Mouse (Mus musculus): ENCODE data around the gene Tbc1d16.
"Not testable (repeated sequence)": the region's sequence is repeated elsewhere in the genome, so short reads cannot be mapped to it uniquely, and the experiment has no call there.

Gene Tbc1d16

GRCm38 (mm10) chr11:119228091-119228781 lies at the start of gene Tbc1d16, which contains the start of gene Ccdc40:
Tbc1d16 (minus strand) TSS chr11:119228499.
Ccdc40 (plus strand) TSS chr11:119228572.
- DNase-seq (ENCODE audit: low spot score), result peak; percentile 71

- DNase-seq (ENCODE audit: low spot score), result no peak
Measured at GRCm38 (mm10) chr11:119273186-119273930, 45.1 kb upstream of the Tbc1d16 start.

- not testable (repeated sequence) for DNase-seq (ENCODE audit: low spot score)
Measured at GRCm38 (mm10) chr11:119272492-119272891, 44.2 kb upstream of the Tbc1d16 start.

GRCm38 (mm10) chr11:119268557-119269195 lies 40.4 kb upstream of the Tbc1d16 start:
- no peak for DNase-seq (ENCODE audit: low spot score)

GRCm38 (mm10) chr11:119267768-119268556 lies 39.7 kb upstream of the Tbc1d16 start, which contains the start of gene Gaa:
Gaa (plus strand) TSS chr11:119267887.
- peak; percentile 97 for DNase-seq (ENCODE audit: low spot score)

GRCm38 (mm10) chr11:119267241-119267674 lies 39.0 kb upstream of the Tbc1d16 start:
- DNase-seq (ENCODE audit: low spot score), result peak; percentile 52

- no peak for DNase-seq (ENCODE audit: low spot score)
Measured at GRCm38 (mm10) chr11:119265811-119266210, 37.5 kb upstream of the Tbc1d16 start.

GRCm38 (mm10) chr11:119264413-119264812 lies 36.1 kb upstream of the Tbc1d16 start:
- DNase-seq (ENCODE audit: low spot score), result no peak

- no peak for DNase-seq (ENCODE audit: low spot score)
Measured at GRCm38 (mm10) chr11:119259977-119260376, 31.7 kb upstream of the Tbc1d16 start.

- DNase-seq (ENCODE audit: low spot score), result peak; percentile 75
Measured at GRCm38 (mm10) chr11:119258572-119259322, 30.4 kb upstream of the Tbc1d16 start.

- no peak for DNase-seq (ENCODE audit: low spot score)
Measured at GRCm38 (mm10) chr11:119258216-119258571, 29.9 kb upstream of the Tbc1d16 start.

- DNase-seq (ENCODE audit: low spot score), result not testable (repeated sequence)
Measured at GRCm38 (mm10) chr11:119256557-119256956, 28.3 kb upstream of the Tbc1d16 start.

- peak; percentile 31 for DNase-seq (ENCODE audit: low spot score)
Measured at GRCm38 (mm10) chr11:119252854-119253541, 24.7 kb upstream of the Tbc1d16 start.

GRCm38 (mm10) chr11:119250998-119251397 lies 22.7 kb upstream of the Tbc1d16 start:
- no peak for DNase-seq (ENCODE audit: low spot score)

GRCm38 (mm10) chr11:119249011-119249410 lies 20.7 kb upstream of the Tbc1d16 start:
- peak; percentile 79 for DNase-seq (ENCODE audit: low spot score)

- DNase-seq (ENCODE audit: low spot score), result not testable (repeated sequence)
Measured at GRCm38 (mm10) chr11:119245543-119245942, 17.2 kb upstream of the Tbc1d16 start.

- no peak for DNase-seq (ENCODE audit: low spot score)
Measured at GRCm38 (mm10) chr11:119239480-119239879, 11.2 kb upstream of the Tbc1d16 start.

- peak; percentile 72 for DNase-seq (ENCODE audit: low spot score)
Measured at GRCm38 (mm10) chr11:119238305-119238721, 10.0 kb upstream of the Tbc1d16 start.

GRCm38 (mm10) chr11:119237568-119238304 lies 9.4 kb upstream of the Tbc1d16 start:
- peak; percentile 42 for DNase-seq (ENCODE audit: low spot score)

GRCm38 (mm10) chr11:119237007-119237406 lies 8.7 kb upstream of the Tbc1d16 start:
- no peak for DNase-seq (ENCODE audit: low spot score)
